In the genomic region with DNA sequence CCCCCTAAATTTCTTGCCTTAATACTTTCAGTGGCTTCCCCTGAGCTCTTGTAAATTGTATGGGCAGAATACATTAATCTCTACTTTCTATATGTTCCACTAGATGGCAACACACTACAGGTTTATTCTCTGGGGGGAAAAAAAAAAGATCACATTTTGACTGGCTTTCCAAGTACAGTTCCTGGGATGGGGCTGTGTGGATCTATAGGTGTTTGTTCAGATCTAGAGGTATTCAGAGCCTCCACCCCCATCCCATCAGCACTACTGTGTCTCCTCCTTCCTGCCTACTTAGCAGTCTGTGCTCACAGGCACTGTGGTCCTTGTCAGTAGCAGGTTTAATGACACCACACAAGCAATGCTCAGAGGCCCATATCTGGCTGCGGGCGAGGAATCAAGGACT, we compare ENCODE assay signal across 13 mouse cellular contexts. TPM values are rescaled to one million over a fixed set of nuclear protein-coding genes. Genes with fewer than 3 reads are reported as not detected.
DNase-seq lines count a peak whose midpoint lies in the region; ATAC-seq and TF ChIP-seq lines count a peak whose summit lies in the region.
"Had no signal": no experiment of that assay in that cellular context is flagged by ENCODE, and none has a peak within 500 bp of the region (broad histone marks: within the 10 kb centered on the region; RNA-seq: fewer than 3 reads in every experiment).

No protein-coding gene starts in this region.

- no peaks in the 10 kb centered on the region for H3K9me3 ChIP-seq in hindbrain, postnatal 0 days (ENCODE audit: low read length)
- H3K9me3 ChIP-seq in hindbrain, embryonic 10.5 days = no peaks in the 10 kb centered on the region
- no peaks in the 10 kb centered on the region for H3K9me3 ChIP-seq in forebrain, postnatal 0 days (ENCODE audit: low read length)
- H3K9me3 ChIP-seq: limb, embryonic 12.5 days had no signal

- no peaks in the 10 kb centered on the region for H3K36me3 ChIP-seq in hindbrain, postnatal 0 days (ENCODE audit: insufficient read depth, low read length)
- no peaks in the 10 kb centered on the region for H3K36me3 ChIP-seq in hindbrain, embryonic 10.5 days
- H3K36me3 ChIP-seq in forebrain, postnatal 0 days (ENCODE audit: insufficient read depth) = peaks cover 10% of the 10 kb centered on the region; the same call in 1 of the 2 replicates

- peak; percentile 56 for TF ChIP-seq CTCF in hindbrain, postnatal 0 days (IDR thresholded peaks at IDR 0.05; ENCODE audit: low read depth)
- TF ChIP-seq CTCF in forebrain, postnatal 0 days (IDR thresholded peaks at IDR 0.05; ENCODE audit: low read depth) = peak; percentile 63

- peak; percentile 58 for DNase-seq in hindbrain, postnatal 0 days (ENCODE audit: low spot score)
- DNase-seq in hindbrain, embryonic 10.5 days (ENCODE audit: low spot score) = no peak
- peak; percentile 36 for DNase-seq in thymus, postnatal 25 days
- DNase-seq in thymus, postnatal 14 days = no peak
- peak; percentile 59 for DNase-seq in forebrain, postnatal 0 days
- DNase-seq in retina, postnatal 1 day = peak; percentile 38
- DNase-seq in kidney, postnatal 25 days = no peak
- no peak for DNase-seq in layer of hippocampus, adult 8-10 months (ENCODE audit: low spot score in 2 of 2)
- DNase-seq: adrenal gland, postnatal 10 days; cerebellum, adult 11 months; layer of hippocampus, adult 9-11 months; lung, postnatal 36 days had no signal

- H3K4me3 ChIP-seq in hindbrain, postnatal 0 days (ENCODE audit: low read length) = no peak overlapping the region
- H3K4me3 ChIP-seq in hindbrain, embryonic 10.5 days = no peak overlapping the region
- H3K4me3 ChIP-seq in forebrain, postnatal 0 days (ENCODE audit: low read depth, low read length) = no peak overlapping the region
- H3K4me3 ChIP-seq: limb, embryonic 12.5 days had no signal

- H3K4me2 ChIP-seq in hindbrain, postnatal 0 days (ENCODE audit: low read depth, low read length) = no peak overlapping the region
- no peak overlapping the region for H3K4me2 ChIP-seq in forebrain, postnatal 0 days (ENCODE audit: low read depth)
- H3K4me2 ChIP-seq: limb, embryonic 12.5 days had no signal

- no peaks in the 10 kb centered on the region for H3K4me1 ChIP-seq in hindbrain, postnatal 0 days (ENCODE audit: insufficient read depth, low read length)
- peaks cover 24% of the 10 kb centered on the region for H3K4me1 ChIP-seq in hindbrain, embryonic 10.5 days (replicated peaks)
- no peaks in the 10 kb centered on the region for H3K4me1 ChIP-seq in forebrain, postnatal 0 days (ENCODE audit: insufficient read depth)

- H3K9ac ChIP-seq in hindbrain, postnatal 0 days (replicated peaks; ENCODE audit: low read length) = no peak overlapping the region
- no peak overlapping the region for H3K9ac ChIP-seq in forebrain, postnatal 0 days
- H3K9ac ChIP-seq: limb, embryonic 12.5 days had no signal

- 0 out of 2 replicates have a peak, but pooled peaks have one; percentile 17 for ATAC-seq in hindbrain, postnatal 0 days
- ATAC-seq in forebrain, postnatal 0 days = peak; percentile 34

- H3K27me3 ChIP-seq in hindbrain, postnatal 0 days (ENCODE audit: insufficient read depth, low read length) = no peaks in the 10 kb centered on the region
- no peaks in the 10 kb centered on the region; the same call in 1 of the 2 replicates for H3K27me3 ChIP-seq in hindbrain, embryonic 10.5 days (ENCODE audit: insufficient read depth, poor library complexity, severe bottlenecking)
- no peaks in the 10 kb centered on the region for H3K27me3 ChIP-seq in forebrain, postnatal 0 days (ENCODE audit: insufficient read depth, low read length)
- H3K27me3 ChIP-seq: limb, embryonic 12.5 days had no signal

- WGBS in hindbrain, postnatal 0 days = 84% methylated on average over 2 of the region's 2 CpGs
- WGBS in hindbrain, embryonic 10.5 days = 83% methylated on average over 2 of the region's 2 CpGs
- WGBS in forebrain, postnatal 0 days = 89% methylated on average over 2 of the region's 2 CpGs

- no peak overlapping the region for H3K27ac ChIP-seq in hindbrain, postnatal 0 days
- no peak overlapping the region for H3K27ac ChIP-seq in hindbrain, embryonic 10.5 days
- no peak overlapping the region for H3K27ac ChIP-seq in forebrain, postnatal 0 days (ENCODE audit: low read depth, low read length)
- H3K27ac ChIP-seq: limb, embryonic 12.5 days had no signal

RNA-seq across cellular contexts. Expression of gene Eif4e3, which starts 14.2 kb away (rescaled TPM):
- total RNA-seq in hindbrain, postnatal 0 days (2014; rRNA removed) = 6.5 and 6.7 TPM in 2 replicates
- polyA plus RNA-seq in hindbrain, postnatal 0 days (2015; fragmentation: Nextera tagmentation; extraction: Ambion mirVana) = 6.5 and 6.6 TPM in 2 replicates
- 12.0 and 15.7 TPM in 2 replicates for polyA plus RNA-seq in hindbrain, embryonic 10.5 days (2016; fragmentation: Nextera tagmentation; extraction: Ambion mirVana)
- total RNA-seq in forebrain, postnatal 0 days (2014; rRNA removed) = 12.9 and 13.3 TPM in 2 replicates
- 4.7 and 6.0 TPM in 2 replicates for polyA plus RNA-seq in forebrain, postnatal 0 days (2015; fragmentation: Nextera tagmentation; extraction: Ambion mirVana)
- 10 to 100 TPM; 20.1 to 27.8 (median 25.3) TPM for total RNA-seq in layer of hippocampus, adult 8-10 months (2022)

RNA-seq across cellular contexts. Expression of gene Gm20696, which starts 14.3 kb away (rescaled TPM):
- total RNA-seq in hindbrain, postnatal 0 days (2014; rRNA removed) = 2.9 and 3.6 TPM in 2 replicates
- polyA plus RNA-seq in hindbrain, postnatal 0 days (2015; fragmentation: Nextera tagmentation; extraction: Ambion mirVana) = 2.3 and 2.5 TPM in 2 replicates
- 3.0 and 3.2 TPM in 2 replicates for polyA plus RNA-seq in hindbrain, embryonic 10.5 days (2016; fragmentation: Nextera tagmentation; extraction: Ambion mirVana)
- 2.2 and 3.0 TPM in 2 replicates for total RNA-seq in forebrain, postnatal 0 days (2014; rRNA removed)
- polyA plus RNA-seq in forebrain, postnatal 0 days (2015; fragmentation: Nextera tagmentation; extraction: Ambion mirVana) = 1.5 and 2.6 TPM in 2 replicates
- total RNA-seq in layer of hippocampus, adult 8-10 months (2022) = 10 to 100 TPM in 1 of 4 experiments, 1 to 10 TPM in 3; 6.4 to 10.0 (median 7.2) TPM

RNA-seq across cellular contexts. Expression of gene Gpr27, which starts 40.1 kb away (rescaled TPM):
- 71.2 and 101 TPM in 2 replicates for total RNA-seq in hindbrain, postnatal 0 days (2014; rRNA removed)
- 18.8 and 19.8 TPM in 2 replicates for polyA plus RNA-seq in hindbrain, postnatal 0 days (2015; fragmentation: Nextera tagmentation; extraction: Ambion mirVana)
- 0.98 and 2.1 TPM in 2 replicates for polyA plus RNA-seq in hindbrain, embryonic 10.5 days (2016; fragmentation: Nextera tagmentation; extraction: Ambion mirVana)
- total RNA-seq in forebrain, postnatal 0 days (2014; rRNA removed) = 123 and 127 TPM in 2 replicates
- polyA plus RNA-seq in forebrain, postnatal 0 days (2015; fragmentation: Nextera tagmentation; extraction: Ambion mirVana) = 30.7 and 38.5 TPM in 2 replicates
- 10 to 100 TPM; 39.7 to 52.1 (median 46.9) TPM for total RNA-seq in layer of hippocampus, adult 8-10 months (2022)

Comparison
In these comparisons a context has a peak if more than half of its experiments do, and no peak if none do; other contexts are left out.
1. DNase-seq: peak in hindbrain, postnatal 0 days (single experiment), thymus, postnatal 25 days (single experiment), forebrain, postnatal 0 days (single experiment) and retina, postnatal 1 day (single experiment); none in hindbrain, embryonic 10.5 days (single experiment), thymus, postnatal 14 days (single experiment), kidney, postnatal 25 days (0 of 2) and layer of hippocampus, adult 8-10 months (0 of 2).